Comparison of ENCODE assay signal across 12 mouse cellular contexts in the genomic region with DNA sequence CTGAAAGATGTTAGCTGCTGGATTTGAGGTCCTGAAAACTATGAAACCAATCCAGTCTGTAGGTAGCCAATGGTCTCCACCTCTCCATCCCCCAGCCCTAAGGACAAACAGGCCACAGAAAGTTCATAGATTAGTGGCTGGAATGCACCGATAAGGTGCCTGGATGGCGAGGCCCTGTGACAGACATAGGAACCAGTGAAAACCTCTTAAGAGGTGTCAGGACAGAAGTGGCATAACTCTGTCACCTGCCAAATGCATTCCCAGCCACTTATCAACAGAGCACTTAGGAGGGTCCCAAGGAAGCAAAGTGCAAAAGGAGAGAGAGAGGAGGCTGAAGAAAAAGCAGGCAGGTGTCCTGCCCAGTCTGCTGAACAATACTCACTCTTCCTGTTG. TPM values are rescaled to one million over a fixed set of nuclear protein-coding genes. Genes with fewer than 3 reads are reported as not detected.
A peak's percentile ranks its signal among the peaks of the same experiment; 100 is the strongest.
DNase-seq lines count a peak whose midpoint lies in the region; ATAC-seq lines count a peak whose summit lies in the region.
"Had no signal": no experiment of that assay in that cellular context is flagged by ENCODE, and none has a peak within 500 bp of the region (broad histone marks: within the 10 kb centered on the region; RNA-seq: fewer than 3 reads in every experiment).

No protein-coding gene starts in this region.

- H3K9ac ChIP-seq in liver, embryonic 11.5 days (ENCODE audit: low read depth, low read length): no peak overlapping the region
- H3K9ac ChIP-seq in limb, embryonic 12.5 days (replicated peaks): no peak overlapping the region
- H3K9ac ChIP-seq in forebrain, embryonic 16.5 days (replicated peaks; ENCODE audit: low read depth, low read length): no peak overlapping the region
- H3K9ac ChIP-seq: neural tube, embryonic 12.5 days had no signal

- no peak for ATAC-seq in liver, embryonic 11.5 days (replicated peaks; ENCODE audit: low FRiP score)
- ATAC-seq in limb, embryonic 12.5 days (ENCODE audit: insufficient number of reproducible peaks, insufficient read depth, low FRiP score, low TSS enrichment, low read depth): no peak
- ATAC-seq in forebrain, embryonic 16.5 days: no peak

- DNase-seq in adrenal gland, postnatal 14 days: peak; percentile 1
- no peak for DNase-seq in adrenal gland, adult 18-20 months (ENCODE audit: low spot score in 2 of 2)
- DNase-seq in liver, embryonic 11.5 days (ENCODE audit: low spot score): no peak
- no peak for DNase-seq in liver
- DNase-seq in heart, embryonic 10.5 days (ENCODE audit: low spot score): peak; percentile 89
- DNase-seq in right cerebral cortex, postnatal 10 days (ENCODE audit: low spot score in 2 of 2): no peak
- DNase-seq: adrenal gland, adult 8-10 months; cerebellum, postnatal 10 days had no signal

- peaks cover 18% of the 10 kb centered on the region for H3K4me1 ChIP-seq in liver, embryonic 11.5 days (replicated peaks; ENCODE audit: control insufficient read depth, insufficient read depth, low read length)
- H3K4me1 ChIP-seq in heart, embryonic 10.5 days: peaks cover 88% of the 10 kb centered on the region
- peaks cover 47% of the 10 kb centered on the region for H3K4me1 ChIP-seq in limb, embryonic 12.5 days (replicated peaks)
- peaks cover 11% of the 10 kb centered on the region for H3K4me1 ChIP-seq in forebrain, embryonic 16.5 days (replicated peaks; ENCODE audit: control insufficient read depth, insufficient read depth, low read length)

- H3K9me3 ChIP-seq in liver, embryonic 11.5 days (ENCODE audit: control insufficient read depth, low read length): no peaks in the 10 kb centered on the region
- H3K9me3 ChIP-seq in heart, embryonic 10.5 days: no peaks in the 10 kb centered on the region
- no peaks in the 10 kb centered on the region for H3K9me3 ChIP-seq in limb, embryonic 12.5 days
- no peaks in the 10 kb centered on the region for H3K9me3 ChIP-seq in forebrain, embryonic 16.5 days (ENCODE audit: control insufficient read depth, low read length)
- H3K9me3 ChIP-seq: neural tube, embryonic 12.5 days had no signal

- no peak overlapping the region for H3K4me2 ChIP-seq in liver, embryonic 11.5 days
- H3K4me2 ChIP-seq in limb, embryonic 12.5 days: no peak overlapping the region
- no peak overlapping the region for H3K4me2 ChIP-seq in forebrain, embryonic 16.5 days (ENCODE audit: low read length)
- H3K4me2 ChIP-seq: neural tube, embryonic 12.5 days had no signal

- no peak overlapping the region for H3K4me3 ChIP-seq in liver, embryonic 11.5 days (ENCODE audit: low read depth, low read length)
- H3K4me3 ChIP-seq in heart, embryonic 10.5 days: no peak overlapping the region
- no peak overlapping the region for H3K4me3 ChIP-seq in limb, embryonic 12.5 days (replicated peaks)
- H3K4me3 ChIP-seq in forebrain, embryonic 16.5 days (replicated peaks; ENCODE audit: low read length): no peak overlapping the region
- H3K4me3 ChIP-seq: neural tube, embryonic 12.5 days had no signal

- no peaks in the 10 kb centered on the region for H3K27me3 ChIP-seq in liver, embryonic 11.5 days (replicated peaks; ENCODE audit: control insufficient read depth, insufficient read depth, low read length)
- no peaks in the 10 kb centered on the region for H3K27me3 ChIP-seq in heart, embryonic 10.5 days (ENCODE audit: insufficient read depth, poor library complexity, severe bottlenecking)
- H3K27me3 ChIP-seq in limb, embryonic 12.5 days: no peaks in the 10 kb centered on the region
- H3K27me3 ChIP-seq in forebrain, embryonic 16.5 days (replicated peaks; ENCODE audit: control insufficient read depth, insufficient read depth, low read length): no peaks in the 10 kb centered on the region
- H3K27me3 ChIP-seq: neural tube, embryonic 12.5 days had no signal

- WGBS in liver, embryonic 11.5 days: 34% methylated on average over 2 of the region's 2 CpGs
- 3% methylated on average over 2 of the region's 2 CpGs for WGBS in heart, embryonic 10.5 days
- 64% methylated on average over 2 of the region's 2 CpGs for WGBS in limb, embryonic 12.5 days
- WGBS in forebrain, embryonic 16.5 days: 87% methylated on average over 2 of the region's 2 CpGs

- no peaks in the 10 kb centered on the region for H3K36me3 ChIP-seq in liver, embryonic 11.5 days (ENCODE audit: control insufficient read depth, insufficient read depth, low read length)
- no peaks in the 10 kb centered on the region for H3K36me3 ChIP-seq in heart, embryonic 10.5 days
- H3K36me3 ChIP-seq in limb, embryonic 12.5 days: no peaks in the 10 kb centered on the region
- H3K36me3 ChIP-seq in forebrain, embryonic 16.5 days (ENCODE audit: control insufficient read depth, insufficient read depth): no peaks in the 10 kb centered on the region
- H3K36me3 ChIP-seq: neural tube, embryonic 12.5 days had no signal

- peak overlapping the region; percentile 49; the same call in 1 of the 2 replicates for H3K27ac ChIP-seq in liver, embryonic 11.5 days (ENCODE audit: low read depth, low read length)
- peak overlapping the region; percentile 92 for H3K27ac ChIP-seq in heart, embryonic 10.5 days
- peak overlapping the region; percentile 91 for H3K27ac ChIP-seq in limb, embryonic 12.5 days
- no peak overlapping the region for H3K27ac ChIP-seq in forebrain, embryonic 16.5 days (ENCODE audit: low read length)
- H3K27ac ChIP-seq: neural tube, embryonic 12.5 days had no signal

RNA-seq across cellular contexts. Expression of gene Lsp1, which starts 1.3 kb away (rescaled TPM):
- total RNA-seq in adrenal gland, postnatal 14 days (2021): 20.4 and 52.3 TPM in 2 replicates
- 10 to 100 TPM; 17.0 to 24.2 TPM for total RNA-seq in adrenal gland, adult 18-20 months (2021)
- 19.2 and 20.7 TPM in 2 replicates for polyA plus RNA-seq in liver, embryonic 11.5 days (2014; fragmentation: Nextera tagmentation; extraction: Ambion mirVana)
- polyA plus RNA-seq in heart, embryonic 10.5 days (2016; fragmentation: Nextera tagmentation; extraction: Ambion mirVana): 32.0 and 36.9 TPM in 2 replicates
- 30.2 and 30.3 TPM in 2 replicates for polyA plus RNA-seq in limb, embryonic 12.5 days (2016; fragmentation: Nextera tagmentation; extraction: Ambion mirVana)
- 3.5 and 5.5 TPM in 2 replicates for polyA plus RNA-seq in forebrain, embryonic 16.5 days (2015; fragmentation: Nextera tagmentation; extraction: Ambion mirVana)

RNA-seq across cellular contexts. Expression of gene Tnni2, which starts 17.7 kb away (rescaled TPM):
- total RNA-seq in adrenal gland, postnatal 14 days (2021): 0.56 and 0.67 TPM in 2 replicates
- 10 to 100 TPM in 1 of 2 experiments, under 1 TPM in 1; 0.83 to 10.2 TPM for total RNA-seq in adrenal gland, adult 18-20 months (2021)
- polyA plus RNA-seq in liver, embryonic 11.5 days (2014; fragmentation: Nextera tagmentation; extraction: Ambion mirVana): 1.9 and 3.7 TPM in 2 replicates
- polyA plus RNA-seq in heart, embryonic 10.5 days (2016; fragmentation: Nextera tagmentation; extraction: Ambion mirVana): 51.9 and 56.4 TPM in 2 replicates
- polyA plus RNA-seq in limb, embryonic 12.5 days (2016; fragmentation: Nextera tagmentation; extraction: Ambion mirVana): 14.4 and 15.3 TPM in 2 replicates
- 0.89 TPM in 1 of 2 replicates, not detected in the other for polyA plus RNA-seq in forebrain, embryonic 16.5 days (2015; fragmentation: Nextera tagmentation; extraction: Ambion mirVana)

RNA-seq across cellular contexts. Expression of gene Syt8, which starts 24.6 kb away (rescaled TPM):
- total RNA-seq in adrenal gland, postnatal 14 days (2021): not detected in 2 replicates
- not detected for total RNA-seq in adrenal gland, adult 18-20 months (2021)
- 0.41 and 0.42 TPM in 2 replicates for polyA plus RNA-seq in liver, embryonic 11.5 days (2014; fragmentation: Nextera tagmentation; extraction: Ambion mirVana)
- 0.38 and 1.3 TPM in 2 replicates for polyA plus RNA-seq in heart, embryonic 10.5 days (2016; fragmentation: Nextera tagmentation; extraction: Ambion mirVana)
- polyA plus RNA-seq in limb, embryonic 12.5 days (2016; fragmentation: Nextera tagmentation; extraction: Ambion mirVana): 0.60 TPM in 1 of 2 replicates, not detected in the other
- not detected in 2 replicates for polyA plus RNA-seq in forebrain, embryonic 16.5 days (2015; fragmentation: Nextera tagmentation; extraction: Ambion mirVana)
- polyA plus RNA-seq: frontal cortex, adult 2 months had no signal

RNA-seq across cellular contexts. Expression of gene Tnnt3, which starts 39.3 kb away (rescaled TPM):
- 1.1 and 1.8 TPM in 2 replicates for total RNA-seq in adrenal gland, postnatal 14 days (2021)
- 10 to 100 TPM in 1 of 2 experiments, under 1 TPM in 1; 0.83 to 16.2 TPM for total RNA-seq in adrenal gland, adult 18-20 months (2021)
- polyA plus RNA-seq in liver, embryonic 11.5 days (2014; fragmentation: Nextera tagmentation; extraction: Ambion mirVana): 1.5 and 2.4 TPM in 2 replicates
- polyA plus RNA-seq in heart, embryonic 10.5 days (2016; fragmentation: Nextera tagmentation; extraction: Ambion mirVana): 9.5 and 10.4 TPM in 2 replicates
- polyA plus RNA-seq in limb, embryonic 12.5 days (2016; fragmentation: Nextera tagmentation; extraction: Ambion mirVana): 14.3 and 17.3 TPM in 2 replicates
- 0.73 and 1.2 TPM in 2 replicates for polyA plus RNA-seq in forebrain, embryonic 16.5 days (2015; fragmentation: Nextera tagmentation; extraction: Ambion mirVana)

Comparison
In these comparisons a context has a peak if more than half of its experiments do, and no peak if none do; other contexts are left out.
1. DNase-seq: peak in adrenal gland, postnatal 14 days (single experiment) and heart, embryonic 10.5 days (single experiment); none in adrenal gland, adult 18-20 months (0 of 2), liver, embryonic 11.5 days (single experiment), liver (single experiment) and right cerebral cortex, postnatal 10 days (0 of 2).